ENCODE assay signal across 7 mouse cellular contexts in the genomic region with DNA sequence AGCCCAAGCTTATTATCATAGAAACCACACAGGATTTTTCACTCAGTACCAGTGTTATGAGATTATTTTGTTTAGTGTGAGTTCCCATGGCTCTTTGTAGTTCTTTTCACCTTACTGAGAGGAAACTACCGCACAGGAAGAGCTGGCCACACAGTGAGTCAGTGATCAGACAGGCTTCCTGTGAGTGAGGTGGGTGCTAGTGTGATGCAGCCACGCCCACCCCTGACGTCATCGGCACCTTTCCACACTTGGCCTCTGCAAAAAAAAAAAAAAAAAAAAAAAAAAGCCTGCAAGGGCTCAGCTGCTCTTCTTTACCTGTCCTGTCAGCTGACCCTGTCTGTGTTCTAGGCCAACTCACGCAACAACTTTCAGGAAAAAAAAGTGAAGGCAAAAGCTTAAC. TPM values are rescaled to one million over a fixed set of nuclear protein-coding genes. Genes with fewer than 3 reads are reported as not detected.
A peak's percentile ranks its signal among the peaks of the same experiment; 100 is the strongest.
DNase-seq lines count a peak whose midpoint lies in the region; ATAC-seq and TF ChIP-seq lines count a peak whose summit lies in the region.

No protein-coding gene starts in this region.

- no peaks in the 10 kb centered on the region for H3K9me3 ChIP-seq in G1E (replicated peaks)
- no peaks in the 10 kb centered on the region for H3K9me3 ChIP-seq in heart, postnatal 0 days (replicated peaks; ENCODE audit: control insufficient read depth, low read length)
- no peaks in the 10 kb centered on the region for H3K9me3 ChIP-seq in forebrain, embryonic 12.5 days
- H3K9me3 ChIP-seq in midbrain, embryonic 13.5 days: no peaks in the 10 kb centered on the region

- peak; percentile 97 for DNase-seq in CD4-positive helper T cell, adult 2 months (ENCODE audit: low read depth, low spot score)
- peak; percentile 63 for DNase-seq in G1E (ENCODE audit: low spot score)
- no peak for DNase-seq in heart, postnatal 0 days (ENCODE audit: low spot score)
- peak; percentile 63 to 71 for DNase-seq in lung, postnatal 4 days
- DNase-seq in thymus, postnatal 25 days: peak; percentile 89

- H3K4me2 ChIP-seq in heart, postnatal 0 days (ENCODE audit: low read depth, low read length): peak overlapping the region; percentile 52
- no peak overlapping the region for H3K4me2 ChIP-seq in forebrain, embryonic 12.5 days
- no peak overlapping the region for H3K4me2 ChIP-seq in midbrain, embryonic 13.5 days (replicated peaks)

- peak; percentile 92 for ATAC-seq in G1E (ENCODE audit: extremely low read depth, insufficient number of reproducible peaks, low FRiP score, poor library complexity, severe bottlenecking)
- ATAC-seq in heart, postnatal 0 days (ENCODE audit: insufficient read depth, low read depth): peak; percentile 51; the same call in 1 of the 2 replicates
- no peak for ATAC-seq in forebrain, embryonic 12.5 days (ENCODE audit: low FRiP score)
- no peak for ATAC-seq in midbrain, embryonic 13.5 days

- H3K4me3 ChIP-seq in G1E (ENCODE audit: low read depth, low read length): peak overlapping the region; percentile 59; the same call in 1 of the 2 replicates
- H3K4me3 ChIP-seq in heart, postnatal 0 days (ENCODE audit: low read depth, low read length): peak overlapping the region; percentile 28; the same call in 1 of the 2 replicates
- no peak overlapping the region for H3K4me3 ChIP-seq in forebrain, embryonic 12.5 days (replicated peaks)
- no peak overlapping the region for H3K4me3 ChIP-seq in midbrain, embryonic 13.5 days (replicated peaks)

- H3K36me3 ChIP-seq in G1E (replicated peaks): no peaks in the 10 kb centered on the region
- H3K36me3 ChIP-seq in heart, postnatal 0 days (replicated peaks; ENCODE audit: control insufficient read depth, insufficient read depth, low read length): no peaks in the 10 kb centered on the region
- no peaks in the 10 kb centered on the region for H3K36me3 ChIP-seq in forebrain, embryonic 12.5 days (replicated peaks)
- no peaks in the 10 kb centered on the region for H3K36me3 ChIP-seq in midbrain, embryonic 13.5 days

- no peaks in the 10 kb centered on the region for H3K27me3 ChIP-seq in G1E (ENCODE audit: insufficient read depth, low read length)
- H3K27me3 ChIP-seq in heart, postnatal 0 days (ENCODE audit: control insufficient read depth, insufficient read depth, low read length): no peaks in the 10 kb centered on the region
- H3K27me3 ChIP-seq in forebrain, embryonic 12.5 days: no peaks in the 10 kb centered on the region
- H3K27me3 ChIP-seq in midbrain, embryonic 13.5 days: no peaks in the 10 kb centered on the region

- H3K4me1 ChIP-seq in G1E (ENCODE audit: insufficient read depth, low read depth, low read length): peaks cover 48% of the 10 kb centered on the region
- H3K4me1 ChIP-seq in heart, postnatal 0 days (ENCODE audit: control insufficient read depth, insufficient read depth): no peaks in the 10 kb centered on the region
- no peaks in the 10 kb centered on the region for H3K4me1 ChIP-seq in forebrain, embryonic 12.5 days
- H3K4me1 ChIP-seq in midbrain, embryonic 13.5 days (replicated peaks): no peaks in the 10 kb centered on the region

- no peak overlapping the region for H3K9ac ChIP-seq in heart, postnatal 0 days (replicated peaks; ENCODE audit: low read depth, low read length)
- H3K9ac ChIP-seq in forebrain, embryonic 12.5 days: no peak overlapping the region
- H3K9ac ChIP-seq in midbrain, embryonic 13.5 days (replicated peaks): no peak overlapping the region

- no peak overlapping the region for H3K27ac ChIP-seq in heart, postnatal 0 days (ENCODE audit: low read depth)
- no peak overlapping the region for H3K27ac ChIP-seq in forebrain, embryonic 12.5 days
- no peak overlapping the region for H3K27ac ChIP-seq in midbrain, embryonic 13.5 days

- TF ChIP-seq EP300 in heart, postnatal 0 days (IDR thresholded peaks at IDR 0.05; ENCODE audit: low read depth): no peak

- WGBS in heart, postnatal 0 days: 28% methylated on average over 5 of the region's 5 CpGs
- 56% methylated on average over 5 of the region's 5 CpGs for WGBS in forebrain, embryonic 12.5 days
- WGBS in midbrain, embryonic 13.5 days: 62% methylated on average over 5 of the region's 5 CpGs

- TF ChIP-seq CTCF in G1E (IDR thresholded peaks at IDR 0.05; ENCODE audit: low read depth, low read length): no peak
- TF ChIP-seq CTCF in heart, postnatal 0 days (IDR thresholded peaks at IDR 0.05; ENCODE audit: low read depth): no peak

RNA-seq across cellular contexts. Expression of gene Fasl, which starts 21.6 kb away (rescaled TPM):
- total RNA-seq in G1E (2014; fragmentation: Nextera tagmentation): not detected in 2 replicates
- 0.05 and 0.17 TPM in 2 replicates for total RNA-seq in G1E (2017)
- polyA plus RNA-seq in G1E (2012): not detected in 2 replicates
- not detected in 2 replicates for total RNA-seq in heart, postnatal 0 days (2014; rRNA removed; ENCODE audit: low replicate concordance)
- not detected in 2 replicates for polyA plus RNA-seq in heart, postnatal 0 days (2015; fragmentation: Nextera tagmentation; extraction: Ambion mirVana)
- not detected in 2 replicates for polyA plus RNA-seq in forebrain, embryonic 12.5 days (2016; fragmentation: Nextera tagmentation; extraction: Ambion mirVana)
- polyA plus RNA-seq in midbrain, embryonic 13.5 days (2015; fragmentation: Nextera tagmentation; extraction: Ambion mirVana): 0.08 and 0.23 TPM in 2 replicates

Comparison
In these comparisons a context has a peak if more than half of its experiments do, and no peak if none do; other contexts are left out.
1. ATAC-seq: peak in G1E (single experiment) and heart, postnatal 0 days (single experiment); none in forebrain, embryonic 12.5 days (single experiment) and midbrain, embryonic 13.5 days (single experiment).
2. H3K4me3 ChIP-seq: peak in G1E (single experiment) and heart, postnatal 0 days (single experiment); none in forebrain, embryonic 12.5 days (single experiment) and midbrain, embryonic 13.5 days (single experiment).